Mouse (Mus musculus) heart, embryonic 14.5 days (tissue): ENCODE data around the gene Runx1. TPM values are rescaled to one million over a fixed set of nuclear protein-coding genes. Genes with fewer than 3 reads are reported as not detected.

Source experiments
- ATAC-seq: fragments of 200-750 bp; cut with Nextera tagmentation; 2 replicates; pipeline ENCODE4 v1.8.0; 2017; ENCODE audit warnings: low read depth, moderate TSS enrichment; ENCODE audit not compliant: insufficient number of reproducible peaks, insufficient read depth, low FRiP score
- H3K27ac ChIP-seq, 2 experiments: fragments of 200-500 bp in 1 of 2; fragments of 300-500 bp in 1 of 2; sonication (generic) in 1 of 2; replicated peaks in 1 of 2; 2 replicates each; pipeline ENCODE4 v1.5.1; 2012 to 2014; ENCODE audit warnings: low read depth in 2 of 2, low read length in 2 of 2, control low read depth in 1 of 2, mild to moderate bottlenecking in 1 of 2, mixed read lengths in 1 of 2; ENCODE audit not compliant: control insufficient read depth in 1 of 2, insufficient read depth in 1 of 2
- H3K27me3 ChIP-seq: fragments of 300-500 bp; sonication (generic); 2 replicates; pipeline ENCODE4 v1.6.1; 2014; ENCODE audit warnings: mild to moderate bottlenecking, low read length, control low read depth; ENCODE audit not compliant: control insufficient read depth, insufficient read depth
- H3K36me3 ChIP-seq: fragments of 300-500 bp; sonication (generic); 2 replicates; pipeline ENCODE4 v1.6.1; 2014; ENCODE audit warnings: mild to moderate bottlenecking, control low read depth, low read length, mixed read lengths; ENCODE audit not compliant: control insufficient read depth, insufficient read depth
- H3K4me1 ChIP-seq, 2 experiments: fragments of 200-500 bp in 1 of 2; fragments of 300-500 bp in 1 of 2; sonication (generic) in 1 of 2; 2 replicates each; pipeline ENCODE4 v1.6.1; 2012 to 2014; ENCODE audit warnings: low read length in 2 of 2, control low read depth in 1 of 2, mixed read lengths in 1 of 2; ENCODE audit not compliant: control insufficient read depth in 2 of 2, insufficient read depth in 2 of 2
- H3K4me2 ChIP-seq: fragments of 300-500 bp; sonication (generic); 2 replicates; pipeline ENCODE4 v1.6.1; 2014; ENCODE audit warnings: mild to moderate bottlenecking, low read length
- H3K4me3 ChIP-seq, 2 experiments: fragments of 200-500 bp in 1 of 2; fragments of 300-500 bp in 1 of 2; sonication (generic) in 1 of 2; 2 replicates each; pipeline ENCODE4 v1.5.1; 2012 to 2014; ENCODE audit warnings: low read length in 2 of 2, mild to moderate bottlenecking in 2 of 2, control low read depth in 1 of 2, low read depth in 1 of 2, moderate library complexity in 1 of 2; ENCODE audit not compliant: control insufficient read depth in 1 of 2, insufficient read depth in 1 of 2
- H3K9ac ChIP-seq: fragments of 300-500 bp; sonication (generic); 2 replicates; pipeline ENCODE4 v1.6.1; 2014; ENCODE audit warnings: mild to moderate bottlenecking, low read length
- H3K9me3 ChIP-seq: fragments of 300-500 bp; sonication (generic); 2 replicates; pipeline ENCODE4 v1.6.1; 2016; ENCODE audit warnings: low read length, control low read depth; ENCODE audit not compliant: control insufficient read depth
- WGBS: fragments of 180-500 bp; shearing (Covaris S2); extraction: QIAGEN DNeasy Blood & Tissue Kit; methylation state at CpG from one replicate; pipeline ENCODE4 v1.1.7; 2014; 5-methylcytosine and 5-hydroxymethylcytosine counted together
- polyA plus RNA-seq: library from polyadenylated mRNA; unstranded; fragments of >200 nt; fragmentation: Nextera tagmentation; extraction: Ambion mirVana; gene quantifications from 2 replicates; pipeline ENCODE4 v1.2.1, GENCODE M21; 2014

The Runx1 gene
- polyA plus RNA-seq, 1 experiment from 2014 or later: 1.0 TPM

DNA sequence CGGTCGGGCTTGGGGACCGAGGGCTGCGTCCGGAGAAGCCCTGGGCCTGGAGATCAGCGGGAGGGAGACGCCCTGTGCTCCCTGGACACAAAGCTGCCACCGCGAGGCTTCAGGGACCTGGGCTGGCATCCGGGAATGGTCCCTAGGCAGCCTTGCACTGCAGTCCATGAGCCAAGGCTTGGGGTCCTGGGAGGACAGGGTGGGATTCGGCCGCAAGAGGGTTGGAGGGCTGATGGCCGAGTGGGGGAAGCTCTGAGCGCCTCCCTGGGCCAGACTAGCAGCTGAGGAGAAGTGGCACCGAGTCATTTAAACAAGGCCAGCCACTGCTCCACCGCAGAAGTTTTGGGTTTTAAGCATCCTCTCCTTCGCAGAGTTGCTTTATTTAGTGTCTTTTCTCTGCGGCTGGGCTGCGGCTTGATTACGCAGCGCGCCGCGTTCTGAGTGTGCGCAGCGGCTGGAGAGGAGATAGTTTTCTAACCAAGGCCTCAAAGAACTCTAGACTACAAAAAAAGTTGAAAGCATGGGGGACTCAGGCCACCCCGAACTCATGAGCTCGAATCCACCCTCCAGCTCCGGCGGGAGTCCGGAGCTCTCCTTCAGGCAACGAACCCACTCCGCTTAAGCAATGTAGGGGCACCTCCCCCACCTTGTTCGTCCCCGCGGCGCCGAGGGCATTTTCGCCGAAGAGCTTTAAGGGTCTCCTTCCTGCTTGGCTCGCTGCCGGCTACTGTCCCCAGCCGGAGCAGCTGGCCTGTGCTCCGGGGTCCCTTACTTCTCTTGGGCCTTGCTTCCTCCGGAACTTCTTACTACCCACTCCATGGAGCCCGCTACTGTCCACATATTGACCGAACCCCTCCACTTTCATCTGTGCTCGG, 128.0 kb downstream of the Runx1 start:
- WGBS: under 1% methylated on average over 48 of the region's 48 CpGs
- peak overlapping the region; percentile 73 for H3K9ac ChIP-seq
- ATAC-seq: peak; percentile 26; the same call in 1 of the 2 replicates
- peak overlapping the region in 1 of 2 experiments; percentile 36; a peak in 2 of 4 replicates for H3K27ac ChIP-seq
- H3K9me3 ChIP-seq: no peaks in the 10 kb centered on the region
- peak overlapping the region; percentile 52 to 61 for H3K4me3 ChIP-seq
- peaks cover 62% of the 10 kb centered on the region for H3K27me3 ChIP-seq
- H3K4me2 ChIP-seq: peak overlapping the region; percentile 98
- no peaks in the 10 kb centered on the region for H3K36me3 ChIP-seq
- H3K4me1 ChIP-seq: peaks cover 2 to 28% of the 10 kb centered on the region in 2 experiments; a peak in 3 of 4 replicates

DNA sequence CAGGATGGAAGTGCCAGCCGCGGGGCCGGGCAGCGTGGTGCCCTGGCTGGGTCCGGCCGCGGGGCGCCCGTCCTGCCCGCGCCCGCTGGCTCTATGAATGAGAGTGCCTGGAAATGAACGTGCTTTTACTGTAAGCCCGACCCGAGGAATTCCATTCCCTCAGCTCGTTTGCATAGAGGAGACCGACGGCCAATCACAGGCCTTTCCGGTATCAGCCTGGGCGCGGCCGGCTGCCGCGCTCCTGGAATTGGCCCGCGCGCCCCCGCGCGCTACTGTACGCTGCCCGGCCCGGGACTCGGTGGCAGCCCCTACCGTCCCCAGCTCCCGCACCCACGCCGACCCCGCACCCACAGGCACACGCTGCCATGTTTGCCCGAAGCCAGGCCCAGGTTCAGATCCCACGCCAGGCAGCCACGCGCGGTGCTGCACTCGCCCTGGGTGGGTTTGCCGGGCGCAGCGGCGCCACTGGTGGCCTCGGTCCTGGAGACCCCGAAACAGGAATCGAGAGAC, 128.7 kb downstream of the Runx1 start:
- Histone ChIP-seq H3K27me3 (peaks cover 62% of the 10 kb centered on the region), H3K4me1 (peaks cover 2 to 28% of the 10 kb centered on the region in 2 experiments; a peak in 3 of 4 replicates), H3K9ac (peak overlapping the region; percentile 73), H3K4me2 (peak overlapping the region; percentile 98), H3K4me3 (peak overlapping the region; percentile 52 to 61), H3K27ac (peak overlapping the region in 1 of 2 experiments; percentile 25; a peak in 1 of 4 replicates), H3K9me3 (no peaks in the 10 kb centered on the region), H3K36me3 (no peaks in the 10 kb centered on the region)
- WGBS: under 1% methylated on average over 53 of the region's 53 CpGs
- ATAC-seq: peak; percentile 91

DNA sequence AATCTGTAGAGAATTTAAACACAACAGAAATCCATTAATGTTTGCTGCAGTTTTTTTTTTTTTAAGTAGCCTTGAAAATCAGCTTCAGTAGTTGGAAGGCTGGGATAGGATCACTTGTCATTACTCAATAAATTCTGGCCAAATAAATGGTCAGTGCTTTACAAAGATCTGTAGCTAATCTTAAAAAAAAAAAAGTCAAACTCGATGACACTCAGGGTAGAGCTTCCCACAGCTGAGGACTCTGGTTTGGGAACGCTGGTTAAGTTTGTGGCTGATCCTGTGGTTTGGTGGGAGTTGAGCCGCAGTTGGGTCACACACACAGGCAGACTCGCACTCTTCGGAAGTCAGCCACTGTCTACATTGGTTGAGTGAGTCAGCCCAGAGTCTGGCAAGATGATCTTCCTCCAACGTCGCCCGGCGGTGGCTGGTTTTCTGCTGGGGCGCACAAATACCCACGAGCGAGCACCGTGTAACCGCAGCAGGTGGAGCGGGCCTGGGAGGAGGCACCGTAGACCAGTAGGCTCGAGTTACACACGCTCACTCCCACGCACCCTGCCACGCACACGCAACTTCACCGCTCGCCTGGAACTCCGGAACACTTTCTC, 129.4 kb downstream of the Runx1 start:
- under 1% methylated on average over 24 of the region's 24 CpGs for WGBS
- Histone ChIP-seq H3K9me3 (no peaks in the 10 kb centered on the region), H3K36me3 (no peaks in the 10 kb centered on the region), H3K4me3 (peak overlapping the region; percentile 27 to 52), H3K27ac (no peak overlapping the region), H3K4me2 (peak overlapping the region; percentile 98), H3K27me3 (peaks cover 62% of the 10 kb centered on the region), H3K9ac (peak overlapping the region; percentile 56), H3K4me1 (peaks cover 2 to 28% of the 10 kb centered on the region in 2 experiments; a peak in 3 of 4 replicates)
- no peak for ATAC-seq

DNA sequence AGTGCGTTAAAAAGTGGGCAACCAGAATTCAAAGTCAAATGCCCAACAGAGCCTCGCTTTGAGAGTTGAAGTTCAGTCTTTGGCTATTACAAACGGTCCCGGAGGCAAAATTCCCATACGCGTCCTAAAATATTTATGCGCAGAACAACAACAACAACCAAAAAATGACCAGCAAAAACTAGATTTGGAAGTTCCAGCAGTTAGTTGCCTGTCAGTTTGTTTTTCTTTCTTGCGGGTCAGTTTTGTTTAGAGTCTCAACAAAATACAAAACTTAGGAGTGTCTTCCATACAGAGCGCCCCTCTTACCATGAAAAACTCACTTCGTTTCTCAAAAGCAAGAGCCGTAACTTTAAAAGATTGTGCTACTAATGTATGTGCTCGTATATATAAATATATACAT, 130.0 kb downstream of the Runx1 start:
- WGBS: 13% methylated on average over 12 of the region's 12 CpGs
- H3K9me3 ChIP-seq: no peaks in the 10 kb centered on the region
- ATAC-seq: no peak
- H3K4me2 ChIP-seq: peak overlapping the region; percentile 55
- no peak overlapping the region for H3K27ac ChIP-seq
- H3K4me3 ChIP-seq: peak overlapping the region; percentile 22 to 34; a peak in 2 of 4 replicates
- H3K9ac ChIP-seq: no peak overlapping the region
- peaks cover 2 to 28% of the 10 kb centered on the region in 2 experiments; a peak in 3 of 4 replicates for H3K4me1 ChIP-seq
- H3K27me3 ChIP-seq: peaks cover 64% of the 10 kb centered on the region
- no peaks in the 10 kb centered on the region for H3K36me3 ChIP-seq

DNA sequence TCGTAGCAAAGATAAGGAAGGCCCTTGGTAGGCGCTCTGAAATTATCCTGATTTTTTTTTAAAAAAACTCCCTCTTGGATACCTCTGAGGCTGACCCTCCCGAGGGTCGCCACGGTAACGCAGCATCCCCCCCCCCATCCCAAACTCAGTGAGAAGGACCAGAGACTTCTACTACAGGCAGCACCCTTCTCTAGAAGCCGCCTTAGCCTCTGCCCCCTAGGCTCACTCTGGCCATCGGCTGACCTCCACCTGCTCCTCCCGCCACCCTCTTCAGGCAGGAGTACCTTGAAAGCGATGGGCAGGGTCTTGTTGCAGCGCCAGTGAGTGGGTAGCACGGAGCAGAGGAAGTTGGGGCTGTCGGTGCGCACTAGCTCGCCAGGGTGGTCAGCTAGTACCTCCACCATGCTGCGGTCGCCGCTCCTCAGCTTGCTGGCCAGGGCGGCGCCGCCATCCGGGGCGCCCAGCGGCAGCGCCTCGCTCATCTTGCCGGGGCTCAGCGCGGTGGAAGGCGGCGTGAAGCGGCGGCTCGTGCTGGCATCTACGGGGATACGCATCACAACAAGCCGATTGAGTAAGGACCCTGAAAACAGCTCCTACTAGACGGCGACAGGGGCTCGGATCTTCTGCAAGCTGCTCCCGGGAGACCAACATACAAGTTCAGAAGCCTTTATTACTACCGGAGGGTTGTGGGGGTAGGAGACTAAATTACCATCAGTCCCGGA, 130.6 kb downstream of the Runx1 start:
- H3K36me3 ChIP-seq: no peaks in the 10 kb centered on the region
- H3K9ac ChIP-seq: no peak overlapping the region; the same call in 1 of the 2 replicates
- under 1% methylated on average over 43 of the region's 43 CpGs for WGBS
- H3K4me3 ChIP-seq: peak overlapping the region; percentile 22 to 34
- peaks cover 2 to 28% of the 10 kb centered on the region in 2 experiments; a peak in 3 of 4 replicates for H3K4me1 ChIP-seq
- no peaks in the 10 kb centered on the region for H3K9me3 ChIP-seq
- no peak overlapping the region for H3K27ac ChIP-seq
- H3K4me2 ChIP-seq: peak overlapping the region; percentile 55
- ATAC-seq: no peak
- H3K27me3 ChIP-seq: peaks cover 64% of the 10 kb centered on the region

DNA sequence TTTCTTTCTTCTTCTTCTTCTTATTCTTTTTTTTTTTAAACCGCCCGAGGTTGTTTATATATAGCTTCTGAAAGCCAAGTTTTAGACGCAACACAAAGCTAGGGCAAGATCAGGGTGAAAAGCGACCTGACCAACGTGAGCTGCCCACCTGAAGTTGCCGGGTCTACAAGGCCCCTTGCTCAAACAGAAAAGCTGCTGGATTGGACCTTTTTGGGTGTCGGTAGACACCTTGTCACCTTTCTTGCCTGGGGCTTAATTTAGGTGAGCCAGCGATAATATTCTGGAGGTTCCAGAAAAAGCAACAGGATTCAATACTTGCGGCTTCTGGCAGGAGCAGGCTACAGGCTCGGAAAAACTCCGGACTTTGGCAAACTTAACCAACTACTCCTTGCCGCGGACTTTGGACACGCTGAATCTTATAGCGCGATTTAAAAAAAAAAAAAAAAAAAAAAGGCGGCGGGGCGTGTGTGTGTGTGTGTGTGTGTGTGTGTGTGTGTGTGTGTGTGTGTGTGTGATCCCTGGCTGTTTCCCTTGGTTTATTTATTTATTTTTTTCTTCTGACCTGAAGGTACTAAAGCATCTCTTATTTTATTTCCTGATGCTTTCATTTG, 131.3 kb downstream of the Runx1 start:
- Histone ChIP-seq H3K9me3 (no peaks in the 10 kb centered on the region), H3K4me2 (peak overlapping the region; percentile 55; the same call in 1 of the 2 replicates), H3K9ac (no peak overlapping the region), H3K4me1 (peaks cover 2 to 27% of the 10 kb centered on the region in 2 experiments; a peak in 3 of 4 replicates), H3K4me3 (peak overlapping the region in 1 of 2 experiments; percentile 34; a peak in 2 of 4 replicates), H3K27ac (no peak overlapping the region), H3K27me3 (peaks cover 64% of the 10 kb centered on the region), H3K36me3 (no peaks in the 10 kb centered on the region)
- 5% methylated on average over 16 of the region's 19 CpGs for WGBS
- ATAC-seq: no peak
